Mouse (Mus musculus): Measurements from ENCODE around the gene Sry.

Sry gene

DNA sequence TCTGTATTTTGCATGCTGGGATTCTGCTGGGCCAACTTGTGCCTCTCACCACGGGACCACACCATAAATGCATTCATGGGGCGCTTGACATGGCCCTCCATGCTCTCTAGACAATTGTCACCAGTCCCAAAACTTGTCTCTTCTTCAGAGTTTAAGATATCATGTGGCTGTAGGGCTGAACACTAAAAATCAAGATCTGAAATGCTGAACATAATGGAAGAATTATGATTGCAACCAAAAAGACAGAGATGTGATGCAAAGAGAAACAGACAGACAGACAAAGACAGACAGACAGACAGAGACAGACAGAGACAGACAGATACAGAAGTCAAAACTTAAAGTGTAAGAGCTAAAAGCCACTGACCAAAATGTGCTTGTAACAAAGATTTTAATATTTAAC is at the start of gene Sry:
Gene Sry, minus strand, starts transcription at position 101 of the 400 bp plus-strand sequence.
- DNase-seq (ENCODE audit: low spot score), result no peak

Measured in testis, postnatal 10 days (tissue).